Mouse (Mus musculus): ENCODE measurements around the gene Dcps. TPM values are rescaled to one million over a fixed set of nuclear protein-coding genes. Genes with fewer than 3 reads are reported as not detected.

Gene Dcps
- polyA plus RNA-seq, 1 experiment: 83.2 TPM

DNA sequence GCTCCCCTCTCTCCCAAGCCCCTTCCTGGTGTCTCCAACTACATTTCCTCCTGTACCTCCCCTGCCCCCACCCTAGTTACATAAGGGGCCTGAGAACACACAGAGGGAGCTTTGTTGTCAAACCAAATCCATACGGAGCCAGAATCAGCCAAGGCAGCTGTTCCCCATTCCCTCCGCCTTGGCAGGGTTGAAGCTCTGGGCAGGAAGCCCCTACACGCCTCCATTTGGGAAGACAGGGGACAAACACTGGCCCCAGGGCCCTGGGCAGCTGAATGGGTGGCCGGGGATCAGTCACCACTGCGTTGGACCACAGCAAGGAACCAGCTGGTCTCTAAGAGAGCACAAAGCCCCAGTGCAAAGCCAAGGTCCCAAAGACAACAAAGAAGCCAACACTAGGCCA lies 66.9 kb downstream of the Dcps start:
- TF ChIP-seq GATA1 (IDR thresholded peaks at IDR 0.05; ENCODE audit: low read length): no peak

DNA sequence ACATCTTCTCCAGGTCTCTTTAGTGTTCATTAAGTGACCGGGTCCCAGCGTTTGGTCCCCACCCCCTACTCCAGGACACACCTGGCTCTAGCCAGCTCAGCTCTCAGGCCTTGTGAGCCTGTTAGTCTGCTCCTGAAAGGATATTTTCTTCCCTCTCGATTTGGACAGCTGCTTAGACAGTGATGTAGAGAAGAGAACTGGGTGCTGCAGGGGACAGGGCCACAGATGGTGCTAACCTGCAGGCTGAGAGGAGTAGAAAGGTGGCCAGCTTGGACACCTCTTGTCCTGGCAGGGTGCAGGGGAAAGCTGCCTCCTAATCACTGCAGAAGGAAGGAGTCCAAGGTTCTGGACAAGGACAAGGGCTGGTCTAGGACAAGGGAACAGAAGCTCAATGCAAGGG lies 67.8 kb downstream of the Dcps start:
- no peak for TF ChIP-seq GATA1 (IDR thresholded peaks at IDR 0.05; ENCODE audit: low read length)

DNA sequence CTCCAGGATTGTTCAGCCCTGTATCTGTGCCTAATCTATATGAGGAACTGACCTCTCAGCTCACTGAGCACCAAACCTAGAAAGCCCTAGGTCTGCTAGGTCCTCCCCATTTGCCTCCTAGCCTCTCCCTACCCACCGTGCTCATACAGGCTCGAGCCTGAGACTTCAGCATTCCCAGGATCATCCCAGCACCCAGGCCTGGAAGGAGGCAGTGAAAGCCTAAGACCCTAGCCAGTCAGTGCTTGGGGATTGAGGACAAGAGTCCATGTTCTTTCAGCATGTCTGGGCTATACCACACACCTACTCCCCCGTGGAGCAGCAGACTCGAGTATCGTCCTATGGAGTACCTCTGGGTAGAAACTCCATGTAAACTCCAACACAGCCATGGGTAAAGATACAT lies 68.5 kb downstream of the Dcps start:
- no peak for TF ChIP-seq GATA1 (IDR thresholded peaks at IDR 0.05; ENCODE audit: low read length)

DNA sequence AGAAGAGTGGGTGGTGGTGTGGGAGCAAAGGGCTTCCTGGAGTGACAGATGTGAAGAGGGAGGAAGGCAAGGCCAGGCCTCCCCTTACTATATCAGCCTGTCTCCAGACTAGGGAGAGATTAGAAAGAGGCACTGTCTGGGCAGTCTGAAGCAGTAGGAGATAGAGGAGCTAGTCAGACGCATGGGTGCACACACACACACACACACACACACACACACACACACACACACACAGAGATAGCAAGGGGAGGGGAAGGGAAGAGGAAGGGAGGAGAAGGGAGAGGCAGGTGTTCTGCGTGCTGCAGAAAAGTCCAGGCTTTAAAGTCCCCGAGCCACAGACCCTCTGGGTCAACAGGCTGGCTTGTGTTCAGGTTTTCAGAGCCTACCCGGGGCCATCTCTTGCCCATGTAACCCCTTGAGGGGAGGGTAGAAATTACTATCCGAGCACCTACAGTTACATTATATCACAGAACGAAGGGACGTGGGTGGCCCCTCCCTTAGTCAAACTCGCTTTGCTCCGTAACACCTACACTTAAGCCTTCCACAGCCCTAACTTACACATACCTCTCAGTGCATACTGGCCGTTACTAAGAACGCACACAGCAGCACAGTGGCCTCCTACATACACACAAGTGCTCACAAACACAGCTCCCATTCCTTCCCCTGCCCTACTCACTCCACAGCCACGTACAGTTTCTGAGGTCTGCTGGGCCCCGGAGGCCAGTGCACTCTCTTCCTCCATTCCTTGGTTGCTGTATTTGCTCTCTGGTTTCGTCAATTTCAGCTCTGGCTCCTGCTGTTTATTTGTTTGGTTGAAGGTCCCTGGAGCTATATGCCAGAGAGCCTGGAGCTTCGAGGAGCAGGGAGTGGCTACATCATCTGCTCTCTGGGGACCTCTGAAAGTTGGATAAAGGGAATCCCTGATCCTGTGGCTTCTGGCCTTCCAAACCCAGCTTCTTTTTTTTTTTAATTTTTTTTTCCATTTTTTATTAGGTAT lies 69.7 kb downstream of the Dcps start:
- TF ChIP-seq GATA1 (IDR thresholded peaks at IDR 0.05; ENCODE audit: low read length): peak; percentile 74

DNA sequence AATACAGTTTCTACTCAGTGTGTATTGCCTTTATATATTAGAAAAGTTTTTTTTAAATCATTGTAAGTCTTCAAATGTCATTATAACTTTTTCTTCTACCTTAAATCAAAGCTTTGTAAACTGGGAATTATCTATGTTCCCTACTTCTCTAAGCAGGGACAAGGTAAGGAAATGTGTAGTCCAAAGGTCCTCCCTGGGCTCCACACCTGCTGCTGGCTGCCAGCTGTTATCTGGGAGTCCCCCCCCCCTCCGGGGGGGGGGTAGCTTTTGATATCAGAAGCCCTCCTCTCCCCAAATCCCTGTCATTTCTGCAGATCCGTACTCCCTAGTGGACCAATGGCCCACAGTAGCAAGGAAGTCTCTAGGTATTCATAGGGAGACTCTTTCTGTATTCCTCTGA lies 70.4 kb downstream of the Dcps start:
- no peak for TF ChIP-seq GATA1 (IDR thresholded peaks at IDR 0.05; ENCODE audit: low read length)

DNA sequence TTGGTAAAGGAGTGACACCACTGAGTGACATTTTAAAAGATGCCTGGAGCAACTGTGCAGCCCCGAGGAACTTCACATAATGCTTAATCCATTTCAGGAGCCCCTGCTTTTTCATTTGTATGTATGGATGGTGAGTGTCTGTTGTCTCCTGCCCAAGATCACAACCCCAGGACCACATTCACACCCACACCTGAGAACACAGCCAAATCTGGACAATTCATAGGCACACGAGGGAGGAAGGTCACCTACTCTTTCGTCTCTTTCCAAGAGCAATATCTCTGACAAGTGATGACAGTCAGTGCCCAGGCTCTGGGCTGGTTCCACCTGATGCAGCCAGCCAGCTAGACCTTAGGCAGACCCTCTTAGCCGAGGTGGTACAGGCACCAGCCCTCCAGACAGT lies 71.2 kb downstream of the Dcps start:
- no peak for TF ChIP-seq GATA1 (IDR thresholded peaks at IDR 0.05; ENCODE audit: low read length)

DNA sequence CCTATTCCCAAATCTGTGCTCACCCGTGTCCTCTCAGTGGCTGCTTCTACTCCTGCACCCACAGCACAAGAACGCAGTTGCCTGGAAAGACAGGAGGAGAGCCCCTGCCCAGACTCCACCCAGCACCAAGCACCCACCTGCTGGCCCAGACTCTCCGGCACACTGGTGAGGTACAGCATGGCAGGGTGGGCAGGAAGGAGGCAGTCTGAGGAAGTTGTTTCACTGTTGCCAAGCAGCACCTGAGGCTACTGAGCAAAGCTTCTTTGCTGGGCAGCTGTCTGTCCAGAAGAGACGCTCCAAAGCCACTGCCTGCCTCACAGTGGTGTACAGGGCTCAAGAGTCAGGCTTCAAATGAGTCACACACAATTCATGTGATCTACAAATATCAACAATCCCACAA lies 77.1 kb downstream of the Dcps start:
- no peak for TF ChIP-seq GATA1 (IDR thresholded peaks at IDR 0.05; ENCODE audit: low read length)

DNA sequence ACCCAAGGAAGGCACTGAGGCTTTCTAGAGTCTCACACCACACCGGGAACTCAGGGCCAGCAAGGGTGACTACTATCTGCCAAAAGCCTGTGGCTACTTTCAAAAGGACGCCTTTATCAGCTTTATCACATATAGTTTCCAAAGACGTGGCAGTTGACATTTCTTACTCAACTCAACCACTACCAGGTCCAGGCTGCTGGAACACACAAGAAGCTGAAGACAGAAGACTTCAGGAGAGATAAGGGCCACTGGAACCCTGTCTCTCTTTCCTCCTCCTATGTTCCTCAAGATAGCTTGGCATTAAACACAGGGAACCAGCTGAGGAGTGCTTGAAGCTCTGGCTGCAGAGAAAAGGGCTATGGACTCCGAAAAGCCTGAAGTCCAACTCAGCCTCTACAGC lies 78.0 kb downstream of the Dcps start:
- TF ChIP-seq GATA1 (IDR thresholded peaks at IDR 0.05; ENCODE audit: low read length): no peak

DNA sequence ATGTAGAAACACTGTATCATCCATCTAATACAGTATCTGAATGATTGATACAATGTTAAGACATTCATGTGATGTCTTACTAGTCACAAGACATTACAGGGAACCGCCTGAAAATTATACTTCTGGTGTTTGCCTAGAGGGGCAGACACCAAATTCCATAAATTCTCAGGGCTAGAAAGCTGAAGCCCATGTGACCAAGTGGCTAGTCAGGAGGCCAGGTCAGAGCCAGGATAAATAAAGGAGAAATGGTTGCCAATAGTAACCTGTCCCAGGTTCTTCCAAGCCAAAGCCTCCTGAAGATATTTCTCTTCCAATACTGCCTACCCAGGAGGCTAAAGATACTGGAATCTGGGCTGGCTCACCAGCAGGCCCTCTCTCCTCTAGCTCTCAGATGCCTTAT lies 80.1 kb downstream of the Dcps start:
- no peak for TF ChIP-seq GATA1 (IDR thresholded peaks at IDR 0.05; ENCODE audit: low read length)

DNA sequence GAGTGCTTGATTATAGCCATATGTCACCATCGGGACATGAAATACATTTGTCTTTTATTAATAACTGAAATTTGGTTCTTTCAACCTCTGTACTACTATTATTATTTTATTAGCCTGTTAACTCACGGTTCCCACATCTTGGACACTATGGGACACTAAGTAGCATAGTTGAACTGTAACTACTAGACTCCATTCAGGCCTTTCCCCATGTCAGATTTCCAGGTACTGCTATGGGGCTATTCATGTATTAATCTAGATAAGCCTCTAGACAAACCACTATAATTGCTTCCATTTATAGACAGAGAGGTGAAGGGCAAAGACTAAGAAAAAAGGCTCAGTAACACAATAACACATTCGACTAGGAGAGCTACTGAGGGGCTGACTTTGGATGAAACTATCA lies 82.5 kb downstream of the Dcps start:
- no peak for TF ChIP-seq GATA1 (IDR thresholded peaks at IDR 0.05; ENCODE audit: low read length)

DNA sequence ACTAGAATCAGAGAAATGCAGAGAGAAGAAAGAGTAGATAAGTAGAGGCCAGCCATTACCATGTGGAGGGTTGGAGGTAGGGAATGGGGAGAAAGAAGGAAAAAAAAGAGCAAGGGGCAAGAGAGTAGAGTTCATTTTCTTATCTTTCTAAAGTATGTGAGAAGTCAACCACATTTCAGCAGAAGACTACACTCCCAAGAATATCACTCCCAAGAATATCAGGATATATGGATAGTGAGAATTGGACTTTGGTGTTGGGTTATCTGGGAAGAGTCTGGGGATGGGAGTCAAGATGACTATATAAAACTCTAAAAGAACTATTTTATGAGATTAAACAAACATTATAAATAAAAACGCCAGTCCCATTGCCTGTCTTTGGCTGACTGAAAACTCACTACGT lies 83.0 kb downstream of the Dcps start:
- no peak for TF ChIP-seq GATA1 (IDR thresholded peaks at IDR 0.05; ENCODE audit: low read length)

Other genes starting within 250 kb of the Dcps start
- 32.5 and 46.5 TPM in 2 replicates for gene St3gal4, start 56.8 kb downstream of the Dcps start, polyA plus RNA-seq (2012)
- gene Srpr, start 24.1 kb upstream of the Dcps start, polyA plus RNA-seq (2012): 4.6 and 4.8 TPM in 2 replicates
- gene Tirap, start 24.2 kb upstream of the Dcps start, polyA plus RNA-seq (2012): 6.0 and 7.2 TPM in 2 replicates
- 9.0 and 16.6 TPM in 2 replicates for gene Foxred1, start 35.0 kb upstream of the Dcps start, polyA plus RNA-seq (2012)
- gene Fam118b, start 91.7 kb upstream of the Dcps start, polyA plus RNA-seq (2012): 2.3 and 3.0 TPM in 2 replicates
- 1.1 and 3.2 TPM in 2 replicates for gene Rpusd4, start 91.8 kb upstream of the Dcps start, polyA plus RNA-seq (2012)
- gene Cdon, start 245.1 kb upstream of the Dcps start, polyA plus RNA-seq (2012): 0.03 TPM in 1 of 2 replicates, not detected in the other

All from G1E-ER4 (cell line).